17 mouse cellular contexts compared by ENCODE assay signal in genomic region chr7:24422251-24422650, GRCm38 (mm10). TPM values are rescaled to one million over a fixed set of nuclear protein-coding genes. Genes with fewer than 3 reads are reported as not detected.
DNase-seq lines count a peak whose midpoint lies in the region; ATAC-seq lines count a peak whose summit lies in the region.
"Had no signal": no experiment of that assay in that cellular context is flagged by ENCODE, and none has a peak within 500 bp of the region (broad histone marks: within the 10 kb centered on the region; RNA-seq: fewer than 3 reads in every experiment).

No protein-coding gene starts in this region.

- H3K36me3 ChIP-seq in hindbrain, embryonic 13.5 days: peaks cover 54% of the 10 kb centered on the region
- H3K36me3 ChIP-seq in midbrain, embryonic 11.5 days (ENCODE audit: control insufficient read depth, insufficient read depth, low read length): no peaks in the 10 kb centered on the region
- peaks cover 32% of the 10 kb centered on the region for H3K36me3 ChIP-seq in forebrain, embryonic 13.5 days (ENCODE audit: poor library complexity, severe bottlenecking)

- ATAC-seq in hindbrain, embryonic 13.5 days (ENCODE audit: low FRiP score): peak; percentile 55
- ATAC-seq in midbrain, embryonic 11.5 days (ENCODE audit: low FRiP score): peak; percentile 54
- no peak for ATAC-seq in forebrain, embryonic 13.5 days

- 48% methylated on average over 8 of the region's 8 CpGs for WGBS in hindbrain, embryonic 13.5 days
- 65% methylated on average over 8 of the region's 8 CpGs for WGBS in midbrain, embryonic 11.5 days
- 75% methylated on average over 8 of the region's 8 CpGs for WGBS in forebrain, embryonic 13.5 days

- H3K4me1 ChIP-seq in hindbrain, embryonic 13.5 days (replicated peaks): peaks cover 27% of the 10 kb centered on the region
- peaks cover 16% of the 10 kb centered on the region for H3K4me1 ChIP-seq in midbrain, embryonic 11.5 days (ENCODE audit: control insufficient read depth, insufficient read depth, low read length)
- H3K4me1 ChIP-seq in forebrain, embryonic 13.5 days: peaks cover 10% of the 10 kb centered on the region
- H3K4me1 ChIP-seq: embryonic facial prominence, embryonic 12.5 days had no signal

- no peak overlapping the region for H3K4me3 ChIP-seq in hindbrain, embryonic 13.5 days
- H3K4me3 ChIP-seq in midbrain, embryonic 11.5 days (ENCODE audit: low read depth, low read length): no peak overlapping the region
- H3K4me3 ChIP-seq in forebrain, embryonic 13.5 days: no peak overlapping the region
- H3K4me3 ChIP-seq: embryonic facial prominence, embryonic 12.5 days; forebrain, embryonic 12.5 days; layer of hippocampus, adult 2 months; limb, embryonic 12.5 days had no signal

- no peak overlapping the region for H3K4me2 ChIP-seq in hindbrain, embryonic 13.5 days
- H3K4me2 ChIP-seq in midbrain, embryonic 11.5 days: no peak overlapping the region
- no peak overlapping the region for H3K4me2 ChIP-seq in forebrain, embryonic 13.5 days
- H3K4me2 ChIP-seq: embryonic facial prominence, embryonic 12.5 days; forebrain, embryonic 12.5 days; limb, embryonic 12.5 days; lung, embryonic 14.5 days had no signal

- H3K9me3 ChIP-seq in hindbrain, embryonic 13.5 days: no peaks in the 10 kb centered on the region
- no peaks in the 10 kb centered on the region for H3K9me3 ChIP-seq in midbrain, embryonic 11.5 days (ENCODE audit: control insufficient read depth, low read length)
- H3K9me3 ChIP-seq in forebrain, embryonic 13.5 days (replicated peaks): no peaks in the 10 kb centered on the region
- H3K9me3 ChIP-seq: embryonic facial prominence, embryonic 12.5 days; forebrain, embryonic 12.5 days; limb, embryonic 12.5 days had no signal

- intact Hi-C loops in heart, postnatal 10 days (cut with DNase I): no loop called here

- peak overlapping the region; percentile 62; the same call in 1 of the 2 replicates for H3K27ac ChIP-seq in hindbrain, embryonic 13.5 days
- H3K27ac ChIP-seq in midbrain, embryonic 11.5 days (ENCODE audit: low read depth, low read length): peak overlapping the region; percentile 40
- H3K27ac ChIP-seq in forebrain, embryonic 13.5 days: no peak overlapping the region
- H3K27ac ChIP-seq: embryonic facial prominence, embryonic 12.5 days; forebrain, embryonic 12.5 days; layer of hippocampus, adult 2 months; limb, embryonic 12.5 days had no signal

- H3K9ac ChIP-seq in hindbrain, embryonic 13.5 days: 0 out of 2 replicates have a peak overlapping the region, but pooled peaks have one; percentile 35
- H3K9ac ChIP-seq in midbrain, embryonic 11.5 days (ENCODE audit: low read length): no peak overlapping the region
- no peak overlapping the region for H3K9ac ChIP-seq in forebrain, embryonic 13.5 days
- H3K9ac ChIP-seq: embryonic facial prominence, embryonic 12.5 days; forebrain, embryonic 12.5 days; limb, embryonic 12.5 days; lung, embryonic 14.5 days had no signal

- H3K27me3 ChIP-seq in hindbrain, embryonic 13.5 days: no peaks in the 10 kb centered on the region
- H3K27me3 ChIP-seq in midbrain, embryonic 11.5 days (ENCODE audit: control insufficient read depth, insufficient read depth, low read length): no peaks in the 10 kb centered on the region
- no peaks in the 10 kb centered on the region for H3K27me3 ChIP-seq in forebrain, embryonic 13.5 days
- H3K27me3 ChIP-seq: embryonic facial prominence, embryonic 12.5 days; forebrain, embryonic 12.5 days; limb, embryonic 12.5 days had no signal

- peak; percentile 41 for DNase-seq in kidney, adult 18-20 months
- DNase-seq in kidney, postnatal 10 days: no peak
- peak; percentile 45 for DNase-seq in cerebellum, adult 8-10 months
- DNase-seq in midbrain, embryonic 11.5 days (ENCODE audit: low spot score, missing footprints): peak; percentile 83
- no peak for DNase-seq in spleen, postnatal 4 days (ENCODE audit: low spot score in 2 of 2)
- no peak for DNase-seq in heart, postnatal 10 days
- DNase-seq: adrenal gland, adult 2 months; gastrocnemius, postnatal 25 days; heart, postnatal 14 days; lung, embryonic 14.5 days; right cerebral cortex, postnatal 25 days had no signal

RNA-seq across cellular contexts. Expression of gene Smg9, which starts 22.8 kb away (rescaled TPM):
- polyA plus RNA-seq in hindbrain, embryonic 13.5 days (2015; fragmentation: Nextera tagmentation; extraction: Ambion mirVana): 31.3 and 35.9 TPM in 2 replicates
- 18.7 and 20.9 TPM in 2 replicates for polyA plus RNA-seq in midbrain, embryonic 11.5 days (2014; fragmentation: Nextera tagmentation; extraction: Ambion mirVana)
- 10 to 100 TPM; 12.8 to 14.9 TPM for total RNA-seq in heart, postnatal 10 days (2021)
- polyA plus RNA-seq in forebrain, embryonic 13.5 days (2015; fragmentation: Nextera tagmentation; extraction: Ambion mirVana): 25.7 and 30.4 TPM in 2 replicates

RNA-seq across cellular contexts. Expression of gene Irgc1, which starts 29.8 kb away (rescaled TPM):
- not detected in 2 replicates for polyA plus RNA-seq in hindbrain, embryonic 13.5 days (2015; fragmentation: Nextera tagmentation; extraction: Ambion mirVana)
- not detected in 2 replicates for polyA plus RNA-seq in midbrain, embryonic 11.5 days (2014; fragmentation: Nextera tagmentation; extraction: Ambion mirVana)
- not detected for total RNA-seq in heart, postnatal 10 days (2021)
- 0.15 TPM in 1 of 2 replicates, not detected in the other for polyA plus RNA-seq in forebrain, embryonic 13.5 days (2015; fragmentation: Nextera tagmentation; extraction: Ambion mirVana)
- total RNA-seq: adrenal gland, adult 2 months; gastrocnemius, postnatal 25 days; heart, postnatal 14 days; layer of hippocampus, adult 2 months had no signal
- polyA plus RNA-seq: adrenal gland, adult 2 months; embryonic facial prominence, embryonic 12.5 days; forebrain, embryonic 12.5 days; limb, embryonic 12.5 days; lung, embryonic 14.5 days had no signal

RNA-seq across cellular contexts. Expression of gene Plaur, which starts 40.0 kb away (rescaled TPM):
- 1.2 and 1.6 TPM in 2 replicates for polyA plus RNA-seq in hindbrain, embryonic 13.5 days (2015; fragmentation: Nextera tagmentation; extraction: Ambion mirVana)
- 0.86 and 1.4 TPM in 2 replicates for polyA plus RNA-seq in midbrain, embryonic 11.5 days (2014; fragmentation: Nextera tagmentation; extraction: Ambion mirVana)
- 1 to 10 TPM; 4.2 to 6.1 TPM for total RNA-seq in heart, postnatal 10 days (2021)
- 1.3 TPM in 2 replicates for polyA plus RNA-seq in forebrain, embryonic 13.5 days (2015; fragmentation: Nextera tagmentation; extraction: Ambion mirVana)

RNA-seq across cellular contexts. Expression of gene Kcnn4, which starts 52.2 kb away (rescaled TPM):
- 1.2 and 1.5 TPM in 2 replicates for polyA plus RNA-seq in hindbrain, embryonic 13.5 days (2015; fragmentation: Nextera tagmentation; extraction: Ambion mirVana)
- polyA plus RNA-seq in midbrain, embryonic 11.5 days (2014; fragmentation: Nextera tagmentation; extraction: Ambion mirVana): 2.8 and 3.4 TPM in 2 replicates
- 1 to 10 TPM; 1.2 to 2.2 TPM for total RNA-seq in heart, postnatal 10 days (2021)
- polyA plus RNA-seq in forebrain, embryonic 13.5 days (2015; fragmentation: Nextera tagmentation; extraction: Ambion mirVana): 0.40 and 0.44 TPM in 2 replicates

RNA-seq across cellular contexts. Expression of gene Cadm4, which starts 59.6 kb away (rescaled TPM):
- polyA plus RNA-seq in hindbrain, embryonic 13.5 days (2015; fragmentation: Nextera tagmentation; extraction: Ambion mirVana): 67.2 and 67.9 TPM in 2 replicates
- 6.6 and 6.7 TPM in 2 replicates for polyA plus RNA-seq in midbrain, embryonic 11.5 days (2014; fragmentation: Nextera tagmentation; extraction: Ambion mirVana)
- total RNA-seq in heart, postnatal 10 days (2021): 10 to 100 TPM; 18.6 to 22.7 TPM
- polyA plus RNA-seq in forebrain, embryonic 13.5 days (2015; fragmentation: Nextera tagmentation; extraction: Ambion mirVana): 45.8 and 47.0 TPM in 2 replicates

Comparison
In these comparisons a context has a peak if more than half of its experiments do, and no peak if none do; other contexts are left out.
1. DNase-seq: peak in kidney, adult 18-20 months (single experiment), cerebellum, adult 8-10 months (single experiment) and midbrain, embryonic 11.5 days (single experiment); none in kidney, postnatal 10 days (single experiment), spleen, postnatal 4 days (0 of 2) and heart, postnatal 10 days (0 of 2).